20 mouse cellular contexts compared by ENCODE assay signal in the genomic region with DNA sequence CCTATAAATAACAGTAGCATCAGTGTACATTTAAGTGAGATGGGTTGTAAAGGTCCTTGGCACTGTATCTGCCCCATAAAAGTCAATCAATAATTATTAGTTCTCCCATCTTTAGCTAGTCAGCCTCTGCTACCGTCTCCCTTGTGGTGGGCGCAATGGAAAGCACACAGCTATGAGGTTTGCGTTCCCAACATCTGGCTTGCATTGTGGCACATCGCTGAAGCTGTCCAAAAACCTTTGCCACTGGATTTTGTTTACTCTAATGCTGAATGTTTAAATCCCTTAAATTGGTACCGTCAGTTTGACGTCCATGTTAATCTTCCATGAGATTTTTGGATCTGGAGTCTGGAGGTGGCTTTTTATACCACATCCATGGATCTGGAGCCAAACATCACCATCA.
DNase-seq lines count a peak whose midpoint lies in the region; ATAC-seq lines count a peak whose summit lies in the region.
"Had no signal": no experiment of that assay in that cellular context is flagged by ENCODE, and none has a peak within 500 bp of the region (broad histone marks: within the 10 kb centered on the region; RNA-seq: fewer than 3 reads in every experiment).

No protein-coding gene starts in this region.

- H3K4me2 ChIP-seq in embryonic facial prominence, embryonic 11.5 days (ENCODE audit: low read depth, low read length): no peak overlapping the region
- H3K4me2 ChIP-seq in embryonic facial prominence, embryonic 14.5 days (ENCODE audit: low read depth, low read length): no peak overlapping the region
- H3K4me2 ChIP-seq: embryonic facial prominence, embryonic 15.5 days; forebrain, embryonic 12.5 days had no signal

- peak; percentile 31 for DNase-seq in embryonic facial prominence, embryonic 10.5 days (ENCODE audit: low spot score)
- peak; percentile 72 for DNase-seq in embryonic facial prominence, embryonic 11.5 days (ENCODE audit: low spot score)
- peak; percentile 84 for DNase-seq in embryonic facial prominence, embryonic 14.5 days (ENCODE audit: low spot score)
- no peak for DNase-seq in cerebellum, postnatal 4 days (ENCODE audit: low spot score in 2 of 2)
- DNase-seq: adrenal gland, adult 2 months; adrenal gland, postnatal 10 days; adrenal gland, postnatal 25 days; cerebellum, adult 11 months; cerebellum, adult 18-20 months; cerebellum, adult 9-10 months; cerebellum, postnatal 10 days; cerebellum, postnatal 25 days; embryo, embryonic 11 days had no signal

- no peak overlapping the region for H3K27ac ChIP-seq in embryonic facial prominence, embryonic 10.5 days (replicated peaks)
- H3K27ac ChIP-seq in embryonic facial prominence, embryonic 11.5 days (replicated peaks; ENCODE audit: low read depth, low read length): no peak overlapping the region
- peak overlapping the region; percentile 17; the same call in 1 of the 2 replicates for H3K27ac ChIP-seq in embryonic facial prominence, embryonic 14.5 days (replicated peaks; ENCODE audit: low read depth, low read length)
- H3K27ac ChIP-seq: embryonic facial prominence, embryonic 15.5 days; forebrain, embryonic 10.5 days; forebrain, embryonic 12.5 days had no signal

- 56% methylated on average over 6 of the region's 6 CpGs for WGBS in embryonic facial prominence, embryonic 10.5 days
- WGBS in embryonic facial prominence, embryonic 11.5 days: 39% methylated on average over 6 of the region's 6 CpGs
- 29% methylated on average over 6 of the region's 6 CpGs for WGBS in embryonic facial prominence, embryonic 14.5 days

- no peak overlapping the region for H3K4me3 ChIP-seq in embryonic facial prominence, embryonic 10.5 days
- no peak overlapping the region for H3K4me3 ChIP-seq in embryonic facial prominence, embryonic 11.5 days (ENCODE audit: low read depth, low read length)
- H3K4me3 ChIP-seq in embryonic facial prominence, embryonic 14.5 days (ENCODE audit: low read depth, low read length): no peak overlapping the region
- H3K4me3 ChIP-seq: embryonic facial prominence, embryonic 15.5 days; erythroblast, embryonic 14.5 days; forebrain, embryonic 10.5 days; forebrain, embryonic 12.5 days had no signal

- 0 out of 2 replicates have a peak, but pooled peaks cover 8% of the 10 kb centered on the region for H3K27me3 ChIP-seq in embryonic facial prominence, embryonic 10.5 days (replicated peaks; ENCODE audit: low read depth, poor library complexity, severe bottlenecking)
- no peaks in the 10 kb centered on the region for H3K27me3 ChIP-seq in embryonic facial prominence, embryonic 11.5 days (ENCODE audit: control insufficient read depth, insufficient read depth, low read length)
- no peaks in the 10 kb centered on the region for H3K27me3 ChIP-seq in embryonic facial prominence, embryonic 14.5 days (replicated peaks; ENCODE audit: control insufficient read depth, insufficient read depth, low read length)

- no peak for ATAC-seq in embryonic facial prominence, embryonic 11.5 days (replicated peaks; ENCODE audit: insufficient number of reproducible peaks, low FRiP score, low TSS enrichment, low read depth)
- peak; percentile 47; the same call in 1 of the 2 replicates for ATAC-seq in embryonic facial prominence, embryonic 14.5 days (ENCODE audit: low read depth)
- no peak for ATAC-seq in megakaryocyte-erythroid progenitor cell, adult 5-6 weeks (replicated peaks; ENCODE audit: low FRiP score, low TSS enrichment, poor library complexity, severe bottlenecking)
- ATAC-seq: forebrain, embryonic 14.5 days; forebrain, embryonic 16.5 days had no signal

- H3K36me3 ChIP-seq in embryonic facial prominence, embryonic 10.5 days (replicated peaks): no peaks in the 10 kb centered on the region
- H3K36me3 ChIP-seq in embryonic facial prominence, embryonic 11.5 days (replicated peaks; ENCODE audit: control insufficient read depth, insufficient read depth, low read depth, low read length): no peaks in the 10 kb centered on the region
- no peaks in the 10 kb centered on the region for H3K36me3 ChIP-seq in embryonic facial prominence, embryonic 14.5 days (ENCODE audit: control insufficient read depth, insufficient read depth, low read length)
- H3K36me3 ChIP-seq: embryonic facial prominence, embryonic 15.5 days; forebrain, embryonic 10.5 days; forebrain, embryonic 12.5 days had no signal

- H3K9me3 ChIP-seq in embryonic facial prominence, embryonic 10.5 days: no peaks in the 10 kb centered on the region
- no peaks in the 10 kb centered on the region for H3K9me3 ChIP-seq in embryonic facial prominence, embryonic 11.5 days (replicated peaks; ENCODE audit: control insufficient read depth, low read length)
- no peaks in the 10 kb centered on the region for H3K9me3 ChIP-seq in embryonic facial prominence, embryonic 14.5 days (ENCODE audit: control insufficient read depth, low read length)
- H3K9me3 ChIP-seq: embryonic facial prominence, embryonic 15.5 days; forebrain, embryonic 10.5 days; forebrain, embryonic 12.5 days had no signal

- H3K9ac ChIP-seq in embryonic facial prominence, embryonic 11.5 days (replicated peaks; ENCODE audit: low read length): no peak overlapping the region
- H3K9ac ChIP-seq in embryonic facial prominence, embryonic 14.5 days (ENCODE audit: low read depth, low read length): no peak overlapping the region
- H3K9ac ChIP-seq: embryonic facial prominence, embryonic 15.5 days; forebrain, embryonic 12.5 days had no signal

- H3K4me1 ChIP-seq in embryonic facial prominence, embryonic 10.5 days: peaks cover 21% of the 10 kb centered on the region
- H3K4me1 ChIP-seq in embryonic facial prominence, embryonic 11.5 days (ENCODE audit: control insufficient read depth, insufficient read depth, low read length): no peaks in the 10 kb centered on the region
- H3K4me1 ChIP-seq in embryonic facial prominence, embryonic 14.5 days (ENCODE audit: control insufficient read depth, insufficient read depth, low read length): peaks cover 7% of the 10 kb centered on the region; the same call in 1 of the 2 replicates

Comparison
In these comparisons a context has a peak if more than half of its experiments do, and no peak if none do; other contexts are left out.
1. DNase-seq: peak in embryonic facial prominence, embryonic 10.5 days (single experiment), embryonic facial prominence, embryonic 11.5 days (single experiment) and embryonic facial prominence, embryonic 14.5 days (single experiment); none in cerebellum, postnatal 4 days (0 of 2).